Mouse (Mus musculus) Patski (cell line): ENCODE data around the gene Cactin. TPM values are rescaled to one million over a fixed set of nuclear protein-coding genes. Genes with fewer than 3 reads are reported as not detected.

ENCODE experiments used
- ATAC-seq: fragments of 100-300 bp; one replicate; pipeline ENCODE4 v1.8.0; 2021
- CTCF ChIA-PET: fragments of 350-600 bp; sonication (Branson Sonifier 250); formaldehyde crosslinking; loops from one replicate; lab custom pipeline; 2022; ENCODE audit warnings: inconsistent platforms; lab: Charles Lee
- POLR2A ChIA-PET: fragments of 350-600 bp; sonication (Branson Sonifier 250); formaldehyde crosslinking; loops from one replicate; lab custom pipeline; 2022; ENCODE audit warnings: antibody characterized with exemption, inconsistent platforms; lab: Charles Lee
- DNase-seq: peaks from one replicate; pipeline ENCODE4 v3.0.0-alpha.2; 2011; ENCODE audit warnings: low read depth, low spot score
- H3K27me3 ChIP-seq: fragments of 371-371 bp; one replicate; pipeline ENCODE4 v1.5.1; 2021
- CTCF ChIP-seq: fragments of 100-300 bp; IDR thresholded peaks from one replicate; pipeline ENCODE4 v1.5.1; 2021
- in situ Hi-C: fragments of 300-500 bp; cut with MboI; formaldehyde crosslinking; loops from 3 replicates; pipeline ENCODE4 v1.11.1; 2018; ENCODE audit warnings: low pct_unique_long_range_greater_than_20kb, mixed read lengths
- polyA plus RNA-seq: library from polyadenylated mRNA; unstranded; gene quantifications from one replicate; pipeline ENCODE4 v1.2.3, GENCODE M21; 2021

The Cactin gene
- polyA plus RNA-seq, 1 experiment from 2014 or later, result 34.5 TPM

DNA sequence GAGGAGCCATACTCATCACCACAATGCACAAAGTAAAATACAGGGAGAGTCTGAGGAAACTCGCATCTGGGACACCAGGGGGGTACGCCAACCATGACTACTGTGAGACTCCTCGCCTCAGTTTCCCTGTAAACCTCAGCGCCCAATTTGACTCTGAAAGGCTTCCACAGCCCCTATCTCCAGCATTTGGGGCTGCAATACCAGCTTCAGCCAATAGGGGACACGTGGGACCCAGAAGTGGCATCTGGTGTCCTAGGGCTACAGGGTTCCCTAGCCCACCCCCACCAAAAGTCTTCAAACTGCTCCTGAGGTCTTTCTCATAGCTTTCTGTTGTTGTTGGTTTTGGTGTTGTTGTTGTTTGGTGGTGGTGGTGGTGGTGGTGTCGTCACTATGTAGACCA, 32.3 kb upstream of the Cactin start:
- H3K27me3 ChIP-seq, result no peaks in the 10 kb centered on the region
- ChIA-PET CTCF (interaction anchor here (0.8 to 2.6 kb wide), 14 partner anchors 9 to 90 kb away, joined by 3 to 28 read pairs (median 5); partner anchors contain the start of genes Fzr1 and Hmg20b), POLR2A (no interaction called here)
- in situ Hi-C loops, result loop anchor here (5.0 kb wide), 2 partner anchors 64 to 164 kb away; partner anchors contain the start of gene Hmg20b
- no peak for ATAC-seq
- TF ChIP-seq CTCF, result no peak
- no peak for DNase-seq

DNA sequence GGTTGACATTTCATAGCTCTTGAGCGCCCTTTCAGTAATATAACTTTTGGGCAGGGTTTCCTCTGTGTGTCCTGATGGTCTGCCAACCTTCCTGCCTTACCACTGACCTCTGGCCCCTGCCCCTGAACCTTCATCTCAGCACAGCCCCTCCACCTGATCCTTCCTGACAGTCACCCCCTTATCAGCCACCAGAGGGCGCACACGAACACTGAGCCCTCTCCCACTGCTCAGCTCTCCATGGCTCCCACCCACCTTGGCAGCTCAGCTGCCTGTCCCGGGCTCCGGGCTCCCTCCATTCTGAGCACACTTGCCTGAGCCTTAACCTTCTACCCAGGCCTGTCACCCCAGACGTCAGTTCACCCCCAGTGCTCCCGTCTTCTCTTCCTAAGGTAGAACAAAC, 31.6 kb upstream of the Cactin start:
- ATAC-seq, result no peak
- no peak for TF ChIP-seq CTCF
- DNase-seq, result no peak
- no peaks in the 10 kb centered on the region for H3K27me3 ChIP-seq
- ChIA-PET POLR2A (no interaction called here), CTCF (interaction anchor here (0.7 to 2.6 kb wide), 16 partner anchors 9 to 89 kb away, joined by 3 to 28 read pairs (median 5); partner anchors contain the start of genes Fzr1 and Hmg20b)
- in situ Hi-C loops, result loop anchor here (5.0 kb wide), 2 partner anchors 63 to 163 kb away; partner anchors contain the start of gene Hmg20b

DNA sequence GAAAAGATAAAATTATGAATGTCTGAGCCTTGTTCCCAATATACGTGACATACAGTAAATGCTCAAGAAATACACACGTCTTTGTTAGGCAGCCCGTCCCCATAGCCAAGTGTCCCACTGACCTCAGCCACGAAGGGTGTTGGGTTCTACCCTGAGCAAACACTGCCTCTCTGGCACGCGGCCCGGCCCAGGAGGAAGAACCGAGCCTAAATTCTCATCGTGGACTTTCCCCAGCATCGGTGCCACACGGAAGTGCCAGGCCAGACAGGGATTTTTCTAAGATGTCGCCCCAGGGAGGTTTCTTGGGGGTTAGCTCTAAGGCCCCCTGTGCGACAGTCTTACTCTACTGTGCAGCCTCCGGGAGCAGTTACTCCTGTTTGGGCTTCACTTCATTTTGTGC, 31.1 kb upstream of the Cactin start:
- ChIA-PET POLR2A (interaction anchor here (1.1 kb wide), 1 partner anchor 68 kb away, joined by 4 read pairs; no protein-coding TSS in a partner anchor), CTCF (interaction anchor here (0.7 to 2.6 kb wide), 13 partner anchors 8 to 89 kb away, joined by 3 to 28 read pairs (median 5); partner anchors contain the start of genes Fzr1 and Hmg20b)
- ATAC-seq (no peak), DNase-seq (no peak)
- in situ Hi-C loops, result loop anchor here (5.0 kb wide), 2 partner anchors 62 to 162 kb away; partner anchors contain the start of gene Hmg20b
- no peaks in the 10 kb centered on the region for H3K27me3 ChIP-seq
- no peak for TF ChIP-seq CTCF

DNA sequence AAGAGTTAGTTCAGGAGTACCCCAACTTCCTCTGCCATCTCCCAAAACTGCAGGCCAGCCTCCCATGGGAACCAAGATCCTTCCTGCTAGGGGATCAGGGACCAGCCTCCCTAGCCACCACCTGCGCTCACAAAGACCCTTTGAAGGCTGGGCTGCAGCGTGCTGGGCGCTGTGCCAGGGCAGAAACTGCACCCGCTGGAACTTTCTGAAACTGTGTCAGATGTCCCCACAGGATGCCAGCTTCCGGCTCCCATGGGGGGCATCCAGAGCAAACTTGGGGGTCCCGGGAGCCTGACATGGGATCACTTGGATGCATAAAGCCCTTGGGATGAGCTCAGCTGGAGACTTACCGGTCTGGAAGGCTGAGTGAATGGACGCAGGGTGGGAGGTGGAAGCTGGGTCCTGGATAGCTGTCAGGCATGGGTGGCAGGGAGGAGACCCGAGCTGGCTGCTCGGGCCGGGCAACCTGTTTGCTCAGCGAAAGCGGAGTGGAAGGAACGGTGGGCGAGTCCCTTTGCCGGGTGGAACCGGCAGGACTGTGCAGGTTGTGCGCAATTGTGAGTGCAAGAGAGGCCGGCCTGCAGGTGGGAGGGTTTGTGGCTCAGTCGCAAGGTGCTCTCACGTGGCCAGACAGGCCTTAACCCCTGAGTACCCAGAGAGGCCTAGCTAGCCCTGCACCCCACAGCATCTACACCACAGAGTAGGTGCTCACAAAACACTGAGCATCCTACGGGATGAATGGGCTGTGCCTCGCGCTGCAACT, 30.0 kb upstream of the Cactin start:
- no peak for TF ChIP-seq CTCF
- ChIA-PET POLR2A (interaction anchor here (1.1 kb wide), 1 partner anchor 67 kb away, joined by 4 read pairs; no protein-coding TSS in a partner anchor), CTCF (interaction anchor here (1.0 to 2.4 kb wide), 4 partner anchors 29 to 67 kb away, joined by 3 to 8 read pairs (median 6); partner anchors contain the start of gene Hmg20b)
- DNase-seq, result no peak
- in situ Hi-C loops, result no loop called here
- H3K27me3 ChIP-seq, result no peaks in the 10 kb centered on the region
- ATAC-seq, result no peak

DNA sequence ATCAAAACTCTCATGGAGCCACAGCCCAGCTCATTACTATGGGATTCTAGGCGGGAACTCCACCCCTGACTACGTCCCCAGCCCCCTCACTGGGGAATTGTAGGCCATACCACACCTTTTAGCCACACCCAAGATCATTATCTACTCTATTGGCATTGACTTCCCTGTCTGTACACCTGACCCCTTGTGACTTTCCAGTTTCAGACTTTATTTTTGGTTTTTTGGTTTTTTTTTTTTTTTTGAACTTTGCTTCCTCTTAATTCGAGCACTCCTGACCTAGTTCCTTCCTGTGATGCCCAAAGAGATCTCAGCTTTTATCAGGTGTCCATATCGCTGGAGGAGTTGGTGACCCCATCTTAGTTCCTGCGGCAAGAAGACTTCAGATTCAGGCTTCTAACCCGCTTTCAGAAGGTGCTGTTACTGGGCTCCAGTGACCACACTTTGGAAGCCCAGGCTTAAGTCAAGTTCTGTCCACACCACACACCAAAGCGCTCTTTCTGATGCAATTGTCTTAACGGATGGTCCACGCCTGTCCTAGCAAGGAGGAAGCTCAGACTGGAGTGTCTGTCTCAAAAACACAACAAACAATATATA, 29.3 kb upstream of the Cactin start, which contains the start of gene Tjp3:
Tjp3 (minus strand) TSS at position 71 of the 594 bp plus-strand sequence.
- TF ChIP-seq CTCF, result no peak
- in situ Hi-C loops, result no loop called here
- CTCF ChIA-PET, result interaction anchor here (1.0 to 2.3 kb wide), 10 partner anchors 10 to 99 kb away, joined by 3 to 32 read pairs (median 8); partner anchors contain the start of gene Hmg20b
- no peak for ATAC-seq
- POLR2A ChIA-PET, result interaction anchor here (2.1 kb wide), 1 partner anchor 29 kb away, joined by 8 read pairs; the partner anchor contains the start of gene Cactin
- no peaks in the 10 kb centered on the region for H3K27me3 ChIP-seq
- DNase-seq, result no peak

DNA sequence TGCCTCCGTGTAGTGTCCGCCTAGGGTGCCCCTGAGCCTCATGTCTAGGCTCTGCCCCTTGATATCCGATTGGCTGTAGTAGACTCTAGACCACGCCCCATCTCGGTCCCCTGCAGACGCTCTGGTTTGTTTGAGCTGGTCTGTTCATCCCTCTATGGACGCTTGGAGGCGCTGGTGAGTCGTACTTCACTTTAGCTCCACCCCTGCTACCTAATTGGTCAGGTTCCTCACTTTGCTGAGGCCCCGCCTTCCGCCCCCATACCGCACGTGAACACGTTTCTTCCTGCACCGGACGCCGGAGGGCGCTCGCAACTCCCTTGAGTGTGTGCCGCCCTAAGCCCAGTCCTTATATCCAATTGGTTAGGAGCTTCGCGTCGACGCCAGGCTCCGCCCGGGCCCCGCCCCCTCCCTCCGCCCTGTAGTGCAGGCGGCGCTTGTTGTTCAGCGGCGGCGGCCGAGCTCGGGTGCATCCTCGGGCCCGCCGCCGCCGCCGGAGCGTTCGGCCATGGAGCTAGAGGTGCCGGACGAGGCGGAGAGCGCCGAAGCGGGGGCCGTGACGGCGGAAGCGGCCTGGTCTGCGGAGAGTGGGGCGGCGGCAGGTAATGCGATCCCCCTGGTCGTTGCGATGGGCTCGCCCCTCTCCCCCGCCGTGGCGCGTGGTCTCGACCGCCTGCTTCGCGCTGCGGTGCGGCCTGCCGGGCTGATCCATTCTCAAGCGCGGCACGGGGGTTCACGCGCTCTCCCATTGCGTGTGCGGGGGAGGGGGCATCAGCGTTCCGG, 28.2 kb upstream of the Cactin start, which contains the start of gene Pip5k1c:
Pip5k1c (plus strand) TSS at position 410 of the 780 bp plus-strand sequence.
- ChIA-PET CTCF (interaction anchor here (0.7 to 2.3 kb wide), 22 partner anchors 9 to 98 kb away, joined by 3 to 32 read pairs (median 5); partner anchors contain the start of genes Cactin, Fzr1 and Hmg20b), POLR2A (interaction anchor here (0.5 to 2.1 kb wide), 2 partner anchors 28 to 700 kb away, joined by 8 read pairs; partner anchors contain the start of gene Cactin)
- in situ Hi-C loops, result no loop called here
- no peaks in the 10 kb centered on the region for H3K27me3 ChIP-seq
- no peak for TF ChIP-seq CTCF
- peak; percentile 98 for DNase-seq
- peak; percentile 81 for ATAC-seq

DNA sequence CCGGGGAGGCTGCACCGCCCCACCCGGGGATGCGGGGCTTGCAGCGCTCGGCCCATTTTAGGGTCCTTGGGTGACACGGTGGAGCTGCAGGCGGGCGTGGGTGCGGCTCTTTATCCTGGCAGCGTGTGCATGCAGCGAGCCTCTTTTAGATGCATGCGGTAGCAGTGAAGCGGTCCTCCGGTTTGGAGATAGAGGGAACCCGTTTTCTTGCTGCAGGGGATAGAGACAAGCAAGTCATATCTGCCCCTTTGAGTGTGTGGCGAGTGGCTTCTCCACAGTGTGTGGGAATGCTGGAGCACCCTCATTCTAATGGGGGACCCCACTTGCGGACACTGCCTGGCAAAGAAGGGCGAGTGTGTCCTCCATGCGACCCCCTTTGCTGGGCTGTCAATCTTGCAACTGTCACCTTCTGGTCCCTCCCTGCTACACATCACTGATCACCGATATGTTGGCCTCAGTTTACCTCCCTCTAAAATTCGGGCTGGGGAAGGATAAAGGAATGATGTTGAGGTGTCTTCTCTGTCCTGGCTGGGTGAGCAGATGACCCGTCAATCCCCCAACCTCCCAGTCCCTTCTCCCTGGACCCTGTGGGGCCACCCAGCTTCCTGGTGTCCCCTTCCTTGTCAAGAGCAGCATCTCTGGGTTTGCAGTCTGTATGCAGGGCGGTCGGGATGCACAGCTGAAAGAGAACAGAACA, 27.4 kb upstream of the Cactin start:
- no peak for TF ChIP-seq CTCF
- no peaks in the 10 kb centered on the region for H3K27me3 ChIP-seq
- ATAC-seq (peak; percentile 12), DNase-seq (no peak)
- ChIA-PET CTCF (interaction anchor here (0.7 to 2.3 kb wide), 20 partner anchors 8 to 97 kb away, joined by 3 to 32 read pairs (median 5); partner anchors contain the start of genes Cactin, Fzr1 and Hmg20b), POLR2A (interaction anchor here (2.1 kb wide), 1 partner anchor 27 kb away, joined by 8 read pairs; the partner anchor contains the start of gene Cactin)
- in situ Hi-C loops, result no loop called here

DNA sequence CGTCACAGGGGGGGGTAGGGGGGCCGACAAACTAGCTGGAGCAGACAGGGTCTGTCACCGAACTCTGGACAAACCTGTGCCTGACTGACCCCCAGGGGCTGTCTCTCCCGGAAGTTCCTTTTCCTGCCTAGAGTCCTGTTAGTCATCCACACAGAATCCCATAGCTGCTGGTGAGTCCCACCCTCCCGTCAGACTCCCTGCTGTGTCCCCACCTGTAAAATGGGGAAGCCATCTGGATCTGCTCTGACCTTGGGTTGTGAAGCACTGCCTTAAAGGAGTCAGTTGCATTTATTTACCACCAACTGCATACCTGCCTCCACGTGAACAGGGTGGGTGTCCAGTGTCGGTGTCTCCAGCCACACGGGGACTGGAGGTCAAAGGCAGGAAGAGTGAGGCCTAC, 26.5 kb upstream of the Cactin start:
- CTCF ChIA-PET, result no interaction called here
- no peak for TF ChIP-seq CTCF
- POLR2A ChIA-PET, result no interaction called here
- DNase-seq (no peak), ATAC-seq (no peak)
- H3K27me3 ChIP-seq, result no peaks in the 10 kb centered on the region
- in situ Hi-C loops, result no loop called here

DNA sequence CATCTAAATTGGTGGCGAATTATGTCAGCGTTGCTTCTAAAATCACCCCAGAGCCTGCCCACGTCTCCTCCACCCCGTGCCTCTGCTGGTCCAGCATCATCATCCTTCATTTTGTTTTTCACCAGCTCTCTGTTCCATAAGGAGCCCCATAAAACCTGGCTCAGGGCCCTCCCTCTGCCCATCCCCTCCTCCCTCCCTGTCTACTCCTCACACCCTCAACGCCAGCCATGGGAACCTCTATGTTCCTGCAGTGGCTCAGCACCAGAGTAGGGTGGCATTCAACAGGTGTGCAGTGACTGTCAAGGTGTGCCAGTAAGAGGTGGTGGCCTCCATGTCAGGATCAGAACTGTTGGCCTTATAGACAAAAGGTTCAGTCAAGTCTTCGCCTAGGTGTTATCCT, 25.7 kb upstream of the Cactin start:
- no peaks in the 10 kb centered on the region for H3K27me3 ChIP-seq
- POLR2A ChIA-PET, result no interaction called here
- DNase-seq (no peak), ATAC-seq (no peak)
- no peak for TF ChIP-seq CTCF
- CTCF ChIA-PET, result interaction anchor here (2.5 kb wide), 1 partner anchor 10 kb away, joined by 15 read pairs; no protein-coding TSS in a partner anchor
- in situ Hi-C loops, result no loop called here
